Mouse (Mus musculus) intestine, embryonic 16.5 days (tissue): ENCODE results near the gene Mef2b. TPM values are rescaled to one million over a fixed set of nuclear protein-coding genes. Genes with fewer than 3 reads are reported as not detected.

Experiments
- ATAC-seq: fragments of 200-750 bp; cut with Nextera tagmentation; 2 replicates; pipeline ENCODE4 v1.8.0; 2017; ENCODE audit warnings: moderate TSS enrichment, moderate library complexity
- H3K27ac ChIP-seq: fragments of 300-500 bp; sonication (generic); 2 replicates; pipeline ENCODE4 v1.5.1; 2014; ENCODE audit warnings: mild to moderate bottlenecking, low read length
- H3K27me3 ChIP-seq: fragments of 300-500 bp; sonication (generic); replicated peaks from 2 replicates; pipeline ENCODE4 v1.6.1; 2014; ENCODE audit warnings: low read length, control low read depth, mixed read lengths; ENCODE audit not compliant: control insufficient read depth, insufficient read depth
- H3K36me3 ChIP-seq: fragments of 300-500 bp; sonication (generic); 2 replicates; pipeline ENCODE4 v1.6.1; 2014; ENCODE audit warnings: low read length, control low read depth; ENCODE audit not compliant: control insufficient read depth, insufficient read depth
- H3K4me1 ChIP-seq: fragments of 300-500 bp; sonication (generic); 2 replicates; pipeline ENCODE4 v1.6.1; 2014; ENCODE audit warnings: low read length, control low read depth, mixed read lengths; ENCODE audit not compliant: control insufficient read depth, insufficient read depth
- H3K4me2 ChIP-seq: fragments of 300-500 bp; sonication (generic); 2 replicates; pipeline ENCODE4 v1.6.1; 2014; ENCODE audit warnings: low read depth, low read length, control low read depth
- H3K4me3 ChIP-seq: fragments of 300-500 bp; sonication (generic); 2 replicates; pipeline ENCODE4 v1.5.1; 2014; ENCODE audit warnings: mild to moderate bottlenecking, low read length
- H3K9ac ChIP-seq: fragments of 300-500 bp; sonication (generic); 2 replicates; pipeline ENCODE4 v1.6.1; 2014; ENCODE audit warnings: low read depth, low read length
- H3K9me3 ChIP-seq: fragments of 300-500 bp; sonication (generic); 2 replicates; pipeline ENCODE4 v1.6.1; 2016; ENCODE audit warnings: low read length, control low read depth; ENCODE audit not compliant: control insufficient read depth
- WGBS: fragments of 180-500 bp; shearing (Covaris S2); extraction: QIAGEN DNeasy Blood & Tissue Kit; methylation state at CpG from one replicate; pipeline ENCODE4 v1.1.7; 2014; 5-methylcytosine and 5-hydroxymethylcytosine counted together
- polyA plus RNA-seq: library from polyadenylated mRNA; unstranded; fragments of >200 nt; fragmentation: Nextera tagmentation; extraction: Ambion mirVana; gene quantifications from 2 replicates; pipeline ENCODE4 v1.2.1, GENCODE M21; 2015

Gene Mef2b
- polyA plus RNA-seq, 1 experiment from 2014 or later, result 0.23 TPM

DNA sequence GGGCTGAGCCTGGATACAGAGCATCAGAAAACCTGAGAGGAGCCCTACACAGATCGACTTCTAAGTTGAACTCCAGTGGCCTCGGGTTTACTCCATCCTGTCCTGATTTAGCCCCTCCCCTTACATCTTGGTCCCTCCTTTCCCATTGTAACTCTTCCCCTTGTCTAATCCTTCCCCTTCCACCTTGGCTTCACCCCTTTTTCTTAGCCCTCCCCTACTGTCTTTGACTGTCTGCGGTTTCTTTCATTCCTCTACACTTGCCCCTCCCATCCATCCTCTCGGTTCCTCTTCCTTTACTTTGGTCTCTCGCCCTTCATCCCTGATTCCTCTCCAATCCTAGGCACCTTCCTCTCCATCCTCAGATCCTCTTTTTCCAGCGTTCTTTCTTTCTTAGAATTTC lies 25.0 kb upstream of the Mef2b start:
- no peak overlapping the region for H3K4me3 ChIP-seq
- 24% methylated on average over 6 of the region's 6 CpGs for WGBS

DNA sequence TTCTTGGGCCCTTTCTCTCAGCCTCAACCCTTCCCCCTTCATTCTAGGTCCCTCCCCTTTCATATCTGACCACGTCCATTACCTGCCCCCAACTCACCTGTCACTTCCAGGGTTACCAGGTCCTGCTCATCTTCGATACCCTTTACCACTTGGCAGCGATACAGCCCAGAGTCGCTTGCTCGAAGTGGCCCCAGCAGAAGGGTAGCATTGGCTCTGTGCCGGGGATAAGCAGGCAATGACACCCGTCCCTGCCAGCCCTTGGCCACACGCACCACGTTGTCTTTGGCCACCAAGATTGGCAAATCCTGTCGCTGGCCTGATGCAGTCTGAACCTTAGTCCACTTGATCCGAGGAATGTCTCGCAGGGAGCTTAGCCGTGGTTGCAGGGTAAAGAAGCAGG lies 24.6 kb upstream of the Mef2b start:
- no peak for ATAC-seq
- Histone ChIP-seq H3K4me3 (no peak overlapping the region), H3K36me3 (no peaks in the 10 kb centered on the region), H3K9ac (no peak overlapping the region), H3K4me2 (no peak overlapping the region), H3K4me1 (no peaks in the 10 kb centered on the region), H3K27me3 (peaks cover 70% of the 10 kb centered on the region), H3K27ac (no peak overlapping the region), H3K9me3 (no peaks in the 10 kb centered on the region)
- WGBS, result 68% methylated on average over 13 of the region's 13 CpGs

More for the DNA sequence above, 25.0 kb upstream of the Mef2b start:
- ATAC-seq, result no peak
- Histone ChIP-seq H3K4me2 (no peak overlapping the region), H3K36me3 (no peaks in the 10 kb centered on the region), H3K27ac (no peak overlapping the region), H3K4me1 (no peaks in the 10 kb centered on the region), H3K9me3 (no peaks in the 10 kb centered on the region), H3K9ac (no peak overlapping the region), H3K27me3 (peaks cover 70% of the 10 kb centered on the region)

- H3K9ac ChIP-seq, result no peak overlapping the region
- no peak overlapping the region for H3K4me3 ChIP-seq
- H3K9me3 ChIP-seq, result no peaks in the 10 kb centered on the region
- H3K27me3 ChIP-seq, result peaks cover 60% of the 10 kb centered on the region
- peak; percentile 39; the same call in 1 of the 2 replicates for ATAC-seq
- H3K4me2 ChIP-seq, result no peak overlapping the region
- H3K36me3 ChIP-seq, result no peaks in the 10 kb centered on the region
- 7% methylated on average over 9 of the region's 9 CpGs for WGBS
- H3K4me1 ChIP-seq, result no peaks in the 10 kb centered on the region
- no peak overlapping the region for H3K27ac ChIP-seq
Observed at GRCm38 (mm10) chr8:70117611-70118010, 21.9 kb upstream of the Mef2b start.

- Histone ChIP-seq H3K4me2 (no peak overlapping the region), H3K9ac (no peak overlapping the region), H3K27me3 (peaks cover 46% of the 10 kb centered on the region), H3K4me1 (no peaks in the 10 kb centered on the region), H3K4me3 (no peak overlapping the region), H3K36me3 (no peaks in the 10 kb centered on the region), H3K9me3 (no peaks in the 10 kb centered on the region), H3K27ac (no peak overlapping the region)
- no peak for ATAC-seq
- WGBS, result 12% methylated on average over 17 of the region's 17 CpGs
Observed at GRCm38 (mm10) chr8:70118726-70119700, 20.5 kb upstream of the Mef2b start.

DNA sequence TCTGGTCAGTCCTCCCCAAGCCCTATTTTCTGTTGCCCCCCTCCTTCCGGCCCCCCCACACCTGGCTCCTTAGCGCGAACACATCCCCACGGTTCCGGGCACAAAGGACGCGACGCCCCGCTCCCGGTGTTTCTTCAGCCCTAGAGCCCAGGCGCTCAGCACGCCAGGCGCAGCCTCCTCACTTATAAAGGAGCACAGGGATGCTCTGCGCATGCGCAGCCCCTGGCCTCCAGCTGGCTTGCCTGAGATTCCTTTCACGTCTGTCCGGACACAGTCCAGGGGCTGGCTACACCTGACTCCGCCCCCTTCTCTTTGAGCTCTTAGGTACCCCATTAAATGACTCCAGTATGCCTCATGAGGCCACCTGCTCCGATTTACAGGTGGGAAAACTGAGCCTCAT lies 18.8 kb upstream of the Mef2b start, which contains the start of gene Ncan:
TSS of gene Ncan (minus strand) at position 207 of the 400 bp plus-strand sequence.
- no peaks in the 10 kb centered on the region for H3K4me1 ChIP-seq
- H3K36me3 ChIP-seq, result no peaks in the 10 kb centered on the region
- H3K27ac ChIP-seq, result no peak within 1 kb of the TSS
- peak within 1 kb of the TSS; percentile 14; the same call in 1 of the 2 replicates for H3K4me2 ChIP-seq
- H3K27me3 ChIP-seq, result peaks cover 37% of the 10 kb centered on the region
- ATAC-seq, result peak; percentile 61; the same call in 1 of the 2 replicates
- no peaks in the 10 kb centered on the region for H3K9me3 ChIP-seq
- H3K9ac ChIP-seq, result no peak within 1 kb of the TSS
- 2% methylated on average over 19 of the region's 19 CpGs for WGBS
- H3K4me3 ChIP-seq, result no peak within 1 kb of the TSS

DNA sequence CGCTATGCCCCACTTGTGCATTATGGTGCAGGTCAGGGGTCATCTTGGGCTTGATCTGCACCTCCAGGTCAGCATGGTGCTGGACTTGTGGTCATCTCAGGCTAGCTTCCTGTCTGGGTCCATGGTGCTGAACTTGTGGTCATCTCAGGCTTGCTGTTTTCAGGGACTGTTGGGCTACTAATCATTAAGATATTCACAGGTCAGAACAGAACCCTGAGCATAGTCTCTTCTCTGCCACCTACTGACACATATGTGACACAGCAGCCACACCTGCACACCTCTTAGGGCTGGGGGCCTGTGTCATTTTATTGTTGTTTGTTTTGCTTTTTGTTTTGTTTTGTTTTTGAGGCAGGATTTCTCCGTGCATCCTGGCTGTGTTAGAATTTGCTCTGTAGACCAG lies 16.6 kb upstream of the Mef2b start:
- peak; percentile 43; the same call in 1 of the 2 replicates for ATAC-seq
- no peak overlapping the region for H3K27ac ChIP-seq
- peaks cover 30% of the 10 kb centered on the region for H3K27me3 ChIP-seq
- H3K9me3 ChIP-seq, result no peaks in the 10 kb centered on the region
- H3K36me3 ChIP-seq, result no peaks in the 10 kb centered on the region
- no peak overlapping the region for H3K4me3 ChIP-seq
- H3K9ac ChIP-seq, result no peak overlapping the region
- 57% methylated on average over 2 of the region's 2 CpGs for WGBS
- H3K4me2 ChIP-seq, result no peak overlapping the region
- no peaks in the 10 kb centered on the region for H3K4me1 ChIP-seq

DNA sequence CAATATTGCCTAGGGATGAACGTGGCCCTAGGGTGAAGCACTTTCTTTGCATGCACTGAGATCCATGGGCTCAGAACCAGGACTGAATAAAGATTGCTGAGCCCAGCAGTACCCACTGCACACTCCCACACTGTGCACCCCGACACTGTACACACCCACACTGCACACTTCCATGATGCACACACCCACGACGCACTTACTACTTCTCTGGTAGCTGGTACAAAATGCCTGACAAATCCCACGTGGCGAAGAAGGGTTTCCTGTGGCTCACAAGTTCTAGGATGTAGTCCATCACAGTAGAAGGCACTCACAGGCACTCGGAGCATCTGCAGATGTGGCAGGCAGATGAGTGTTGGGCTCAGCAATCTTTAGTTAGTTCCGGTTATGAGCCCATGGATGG lies 14.5 kb upstream of the Mef2b start:
- Histone ChIP-seq H3K36me3 (no peaks in the 10 kb centered on the region), H3K27ac (no peak overlapping the region), H3K4me1 (peaks cover 6% of the 10 kb centered on the region), H3K4me3 (no peak overlapping the region), H3K4me2 (no peak overlapping the region), H3K9me3 (no peaks in the 10 kb centered on the region), H3K9ac (no peak overlapping the region), H3K27me3 (peaks cover 13% of the 10 kb centered on the region)
- 67% methylated on average over 8 of the region's 8 CpGs for WGBS
- no peak for ATAC-seq

DNA sequence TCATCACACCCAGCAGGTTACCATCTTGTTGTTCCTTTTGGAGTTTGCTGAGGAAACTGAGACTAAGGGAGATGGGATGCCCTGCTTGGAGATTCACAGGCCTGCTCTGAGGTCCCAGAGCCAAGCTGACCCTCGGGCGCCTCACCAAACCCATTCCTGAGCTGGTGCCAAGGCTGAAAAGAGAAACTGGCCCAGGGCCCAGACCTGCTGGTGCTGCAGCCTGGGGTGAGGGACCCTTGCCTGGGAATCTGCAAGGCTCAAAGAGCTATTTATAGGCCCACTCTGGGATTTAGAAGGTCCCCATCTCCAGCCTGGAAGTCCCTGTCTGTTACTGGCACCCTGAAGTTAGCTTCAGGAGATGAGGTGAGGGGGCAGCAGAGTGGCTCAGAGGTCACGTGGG lies 11.1 kb upstream of the Mef2b start:
- 77% methylated on average over 3 of the region's 3 CpGs for WGBS
- no peak overlapping the region for H3K9ac ChIP-seq
- peaks cover 21% of the 10 kb centered on the region for H3K4me1 ChIP-seq
- no peak overlapping the region for H3K4me3 ChIP-seq
- no peak overlapping the region for H3K4me2 ChIP-seq
- ATAC-seq, result no peak
- no peaks in the 10 kb centered on the region for H3K9me3 ChIP-seq
- H3K36me3 ChIP-seq, result no peaks in the 10 kb centered on the region
- H3K27me3 ChIP-seq, result no peaks in the 10 kb centered on the region
- H3K27ac ChIP-seq, result no peak overlapping the region

- no peak overlapping the region for H3K4me3 ChIP-seq
- no peaks in the 10 kb centered on the region for H3K9me3 ChIP-seq
- no peak overlapping the region for H3K4me2 ChIP-seq
- ATAC-seq, result no peak; the same call in 1 of the 2 replicates
- no peak overlapping the region for H3K9ac ChIP-seq
- WGBS, result 58% methylated on average over 9 of the region's 9 CpGs
- H3K4me1 ChIP-seq, result peaks cover 21% of the 10 kb centered on the region
- H3K27me3 ChIP-seq, result no peaks in the 10 kb centered on the region
- peaks cover 3% of the 10 kb centered on the region for H3K36me3 ChIP-seq
- H3K27ac ChIP-seq, result 0 out of 2 replicates have a peak overlapping the region, but pooled peaks have one; percentile 15
Observed at GRCm38 (mm10) chr8:70129309-70129952, 10.1 kb upstream of the Mef2b start.
